ENCODE assay signal across 11 mouse cellular contexts in genomic region chr1:168597495-168597894, GRCm38 (mm10).
A peak's percentile ranks its signal among the peaks of the same experiment; 100 is the strongest.
DNase-seq lines count a peak whose midpoint lies in the region; ATAC-seq lines count a peak whose summit lies in the region.
"Had no signal": no experiment of that assay in that cellular context is flagged by ENCODE, and none has a peak within 500 bp of the region (broad histone marks: within the 10 kb centered on the region; RNA-seq: fewer than 3 reads in every experiment).

No protein-coding gene starts in this region.

- H3K27ac ChIP-seq in embryonic facial prominence, embryonic 13.5 days, result no peak overlapping the region
- H3K27ac ChIP-seq in hindbrain, embryonic 12.5 days, result peak overlapping the region; percentile 44; the same call in 1 of the 2 replicates
- peak overlapping the region; percentile 45 for H3K27ac ChIP-seq in midbrain, embryonic 15.5 days

- no peaks in the 10 kb centered on the region for H3K9me3 ChIP-seq in embryonic facial prominence, embryonic 13.5 days
- no peaks in the 10 kb centered on the region for H3K9me3 ChIP-seq in hindbrain, embryonic 12.5 days (replicated peaks)
- H3K9me3 ChIP-seq in midbrain, embryonic 15.5 days, result no peaks in the 10 kb centered on the region

- H3K4me2 ChIP-seq in embryonic facial prominence, embryonic 13.5 days, result peak overlapping the region; percentile 55
- peak overlapping the region; percentile 37 for H3K4me2 ChIP-seq in hindbrain, embryonic 12.5 days (replicated peaks)
- peak overlapping the region; percentile 42 for H3K4me2 ChIP-seq in midbrain, embryonic 15.5 days

- 24% methylated on average over 5 of the region's 5 CpGs for WGBS in embryonic facial prominence, embryonic 13.5 days
- WGBS in hindbrain, embryonic 12.5 days, result 26% methylated on average over 5 of the region's 5 CpGs
- whole genome bisulfite sequencing in midbrain, embryonic 15.5 days, result 9% methylated on average over 5 of the region's 5 CpGs

- no peaks in the 10 kb centered on the region for H3K36me3 ChIP-seq in embryonic facial prominence, embryonic 13.5 days
- H3K36me3 ChIP-seq in hindbrain, embryonic 12.5 days, result no peaks in the 10 kb centered on the region
- H3K36me3 ChIP-seq in midbrain, embryonic 15.5 days (replicated peaks), result no peaks in the 10 kb centered on the region

- no peaks in the 10 kb centered on the region for H3K27me3 ChIP-seq in embryonic facial prominence, embryonic 13.5 days
- H3K27me3 ChIP-seq in hindbrain, embryonic 12.5 days, result no peaks in the 10 kb centered on the region
- H3K27me3 ChIP-seq in midbrain, embryonic 15.5 days (replicated peaks), result no peaks in the 10 kb centered on the region
- H3K27me3 ChIP-seq: CH12.LX had no signal

- H3K4me1 ChIP-seq in embryonic facial prominence, embryonic 13.5 days, result peaks cover 19% of the 10 kb centered on the region
- H3K4me1 ChIP-seq in hindbrain, embryonic 12.5 days, result peaks cover 18% of the 10 kb centered on the region
- H3K4me1 ChIP-seq in midbrain, embryonic 15.5 days, result peaks cover 18% of the 10 kb centered on the region

- ATAC-seq in embryonic facial prominence, embryonic 13.5 days (ENCODE audit: insufficient number of reproducible peaks, insufficient read depth, low FRiP score, low TSS enrichment, low read depth), result no peak
- ATAC-seq in hindbrain, embryonic 12.5 days (ENCODE audit: low FRiP score), result no peak
- ATAC-seq in midbrain, embryonic 15.5 days (replicated peaks), result 0 out of 2 replicates have a peak, but pooled peaks have one; percentile 54
- ATAC-seq in frontal cortex, adult (ENCODE audit: low TSS enrichment), result no peak

- H3K9ac ChIP-seq in embryonic facial prominence, embryonic 13.5 days, result peak overlapping the region; percentile 40; the same call in 1 of the 2 replicates
- 0 out of 2 replicates have a peak overlapping the region, but pooled peaks have one; percentile 2 for H3K9ac ChIP-seq in hindbrain, embryonic 12.5 days
- H3K9ac ChIP-seq in midbrain, embryonic 15.5 days, result no peak overlapping the region

- DNase-seq in kidney, adult 9 months, result peak; percentile 5
- DNase-seq in kidney, postnatal 10 days, result no peak
- no peak for DNase-seq in layer of hippocampus, adult 8-10 months (ENCODE audit: low spot score in 2 of 2)
- no peak for DNase-seq in right cerebral cortex, postnatal 25 days
- DNase-seq: kidney, postnatal 36 days; thymus, adult 18-20 months had no signal

- no peak overlapping the region for H3K4me3 ChIP-seq in embryonic facial prominence, embryonic 13.5 days
- no peak overlapping the region for H3K4me3 ChIP-seq in hindbrain, embryonic 12.5 days
- no peak overlapping the region for H3K4me3 ChIP-seq in midbrain, embryonic 15.5 days
